Mouse (Mus musculus): ENCODE measurements around the gene Slc25a18.

Gene Slc25a18

DNA sequence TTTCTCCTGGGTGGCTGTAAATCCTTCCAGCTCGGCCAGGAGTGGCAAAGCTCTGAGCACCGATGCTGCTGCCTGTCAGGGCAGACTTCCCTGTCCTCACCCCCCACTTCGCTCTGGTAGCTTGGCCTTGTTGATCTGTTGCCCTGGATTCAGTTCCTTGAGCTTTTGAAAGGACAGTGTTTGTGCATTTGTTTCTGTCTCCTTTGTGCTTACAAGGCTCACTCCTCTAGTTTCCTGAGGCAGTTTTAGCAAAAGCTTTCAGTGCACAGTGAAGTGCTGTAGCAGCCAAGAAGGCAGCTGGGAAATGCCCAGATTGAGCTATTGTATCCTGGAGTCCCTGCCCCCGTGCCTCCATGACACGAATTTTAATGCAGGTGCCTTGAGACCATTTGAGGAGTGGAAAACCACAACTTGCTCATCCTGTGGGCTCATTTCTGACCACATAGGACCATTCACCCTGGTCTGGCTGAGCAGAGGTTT, at the start of gene Slc25a18:
Gene Slc25a18 (plus strand): TSS at position 430 of the 480 bp plus-strand sequence.
- CTCF ChIA-PET, result interaction anchor here in 3 of 4 experiments (0.5 to 1.1 kb wide), 4 partner anchors 20 to 232 kb away, joined by 3 to 4 read pairs (median 3); no protein-coding TSS in a partner anchor

DNA sequence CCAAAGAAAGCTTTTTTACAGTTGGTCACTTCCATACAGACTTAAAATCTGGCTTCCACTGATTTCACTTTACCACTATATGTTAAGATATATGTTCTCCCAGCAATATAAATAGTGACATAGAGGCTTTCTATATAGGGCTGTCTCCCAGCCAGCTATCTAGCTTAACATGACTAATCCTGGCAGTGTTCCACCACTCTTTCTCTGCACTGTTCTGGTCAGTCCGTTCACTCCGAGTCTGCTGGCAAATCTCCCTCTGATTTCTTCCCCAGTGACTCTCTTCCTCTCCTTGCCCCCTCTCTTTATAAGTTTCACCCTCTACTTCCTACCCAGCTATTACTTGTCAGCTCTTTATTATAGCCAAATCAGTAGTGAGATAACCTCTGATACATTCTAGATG, 47.4 kb upstream of the Slc25a18 start:
- ChIA-PET CTCF (interaction anchor here in 3 of 4 experiments (0.6 to 1.2 kb wide), 3 partner anchors 52 to 705 kb away, joined by 3 to 4 read pairs (median 3); no protein-coding TSS in a partner anchor), POLR2A (interaction anchor here in 3 of 4 experiments (0.5 to 1.9 kb wide), 4 partner anchors 10 to 96 kb away, joined by 3 to 4 read pairs (median 4); partner anchors contain the start of gene Atp6v1e1 (in 1 of the 3))

More for the DNA sequence above, at the start of gene Slc25a18:
- POLR2A ChIA-PET, result interaction anchor here (0.5 to 4.9 kb wide), 15 partner anchors 9 to 234 kb away, joined by 3 to 36 read pairs (median 4); partner anchors contain the start of gene Atp6v1e1 (in 1 of the 4)

DNA sequence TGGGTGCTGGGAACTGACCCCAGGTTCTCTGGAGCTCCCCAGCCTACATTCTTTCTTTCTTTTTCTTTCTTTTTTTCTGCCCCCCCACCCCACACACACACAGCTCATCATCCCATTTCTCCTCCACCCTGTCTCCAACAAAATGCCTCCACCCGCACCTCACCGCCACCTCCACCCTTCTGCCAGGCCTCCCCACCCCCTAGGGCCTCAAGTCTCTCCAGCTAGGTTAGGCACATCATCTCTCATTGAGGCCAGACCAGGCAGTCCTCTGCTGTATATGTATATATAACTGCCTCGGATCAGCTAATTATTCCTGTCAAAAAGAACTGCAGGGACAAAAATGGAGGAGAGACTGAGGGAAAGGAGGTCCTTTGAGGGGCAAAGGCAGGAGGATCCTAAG, 37.4 kb upstream of the Slc25a18 start:
- CTCF ChIA-PET, result interaction anchor here in 3 of 4 experiments (0.5 to 2.2 kb wide), 11 partner anchors 19 to 469 kb away, joined by 3 to 13 read pairs (median 6); no protein-coding TSS in a partner anchor
- POLR2A ChIA-PET, result interaction anchor here in 2 of 4 experiments (0.8 to 1.3 kb wide), 3 partner anchors 33 to 194 kb away, joined by 3 read pairs; no protein-coding TSS in a partner anchor

DNA sequence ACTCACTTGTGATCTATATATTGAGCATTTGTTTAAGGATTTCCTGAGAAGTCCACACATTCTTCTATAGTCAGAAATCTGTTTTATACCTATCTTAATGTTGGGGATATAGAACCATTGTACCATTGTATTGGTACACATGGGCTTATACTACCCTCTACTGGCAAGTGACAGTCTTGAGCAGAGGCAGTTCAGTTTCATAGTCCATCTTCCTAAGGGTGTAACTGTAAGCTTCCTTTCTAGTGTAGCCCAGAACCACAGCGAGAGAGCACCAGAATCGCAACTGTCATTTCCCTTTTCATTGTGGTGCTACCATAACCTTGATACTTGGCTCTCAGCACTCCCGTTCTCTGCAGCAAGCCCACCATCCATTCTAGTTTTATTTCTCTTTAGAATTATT, 36.8 kb upstream of the Slc25a18 start:
- CTCF ChIA-PET, result interaction anchor here in 3 of 4 experiments (0.5 to 2.2 kb wide), 9 partner anchors 84 to 469 kb away, joined by 3 to 13 read pairs (median 6); no protein-coding TSS in a partner anchor
- POLR2A ChIA-PET, result no interaction called here

DNA sequence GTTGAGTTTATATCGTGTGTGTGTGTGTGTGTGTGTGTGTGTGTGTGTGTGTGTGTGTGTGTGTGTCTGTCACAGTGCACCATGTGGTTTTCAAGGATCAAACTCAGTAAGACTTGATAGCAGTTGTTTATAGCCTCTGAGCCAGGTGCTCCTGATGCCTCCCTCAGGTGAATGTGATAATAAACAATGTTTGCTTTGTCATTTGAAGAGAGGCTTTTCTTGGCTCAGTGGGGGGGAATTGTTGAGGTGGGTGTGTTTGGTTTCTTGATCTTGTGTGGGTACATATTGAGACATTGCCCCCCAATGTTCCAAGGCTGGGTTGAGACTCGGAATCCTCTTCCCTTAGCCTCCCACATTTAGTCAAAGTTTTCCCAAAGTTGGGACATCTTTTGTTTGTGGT, 30.2 kb upstream of the Slc25a18 start:
- ChIA-PET POLR2A (interaction anchor here in 2 of 4 experiments (0.7 to 2.0 kb wide), 5 partner anchors 11 to 249 kb away, joined by 3 to 4 read pairs (median 4); partner anchors contain the start of gene Tmem121b (in 1 of the 2)), CTCF (interaction anchor here in 2 of 4 experiments (0.7 to 2.1 kb wide), 2 partner anchors 27 to 261 kb away, joined by 3 to 6 read pairs; no protein-coding TSS in a partner anchor)

DNA sequence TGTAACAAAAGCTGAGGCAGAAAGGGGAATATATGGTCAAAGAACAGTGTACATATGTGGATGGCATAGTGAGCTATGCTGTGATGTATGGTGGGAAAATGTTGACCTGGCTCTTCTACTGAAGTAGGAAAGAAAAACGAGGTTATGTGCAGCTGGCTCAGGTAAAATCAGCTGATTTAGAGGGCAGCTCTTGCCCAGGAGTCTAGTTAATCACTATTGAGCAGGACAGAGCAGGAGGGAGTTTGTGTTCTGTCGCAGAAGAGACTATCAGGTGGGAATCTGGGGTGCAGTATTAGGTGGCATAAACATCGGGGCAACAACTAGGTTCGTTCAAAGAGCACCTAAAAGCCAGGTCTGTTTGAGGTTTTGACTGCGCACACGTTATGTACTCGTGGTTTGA, 29.1 kb upstream of the Slc25a18 start:
- CTCF ChIA-PET, result interaction anchor here in 2 of 4 experiments (1.1 to 2.1 kb wide), 2 partner anchors 204 to 262 kb away, joined by 3 to 6 read pairs; no protein-coding TSS in a partner anchor
- POLR2A ChIA-PET, result interaction anchor here in 2 of 4 experiments (0.8 to 2.0 kb wide), 9 partner anchors 11 to 251 kb away, joined by 3 to 10 read pairs (median 4); partner anchors contain the start of gene Tmem121b (in 1 of the 2)

DNA sequence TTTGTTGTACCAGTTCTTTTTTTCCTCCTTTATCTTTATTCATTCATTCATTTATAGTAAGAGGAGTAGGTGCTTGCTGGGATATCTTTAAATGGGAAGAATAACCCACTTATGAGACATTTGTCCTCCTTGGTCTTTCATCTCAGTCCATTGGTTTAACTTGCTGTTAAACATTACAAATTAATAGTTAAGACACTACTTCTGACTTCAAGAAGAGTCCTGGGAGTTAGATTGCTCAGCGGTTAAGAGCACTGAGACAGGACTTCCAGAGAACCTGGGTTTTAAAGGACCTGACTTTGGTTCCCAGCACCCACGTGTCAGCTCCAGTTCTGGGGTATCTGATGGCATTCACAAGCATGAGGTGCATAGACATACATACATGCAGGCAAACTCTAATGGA, 27.0 kb upstream of the Slc25a18 start:
- POLR2A ChIA-PET, result interaction anchor here in 1 of 4 experiments (0.6 to 1.4 kb wide), 2 partner anchors 12 to 50 kb away, joined by 3 read pairs; no protein-coding TSS in a partner anchor

DNA sequence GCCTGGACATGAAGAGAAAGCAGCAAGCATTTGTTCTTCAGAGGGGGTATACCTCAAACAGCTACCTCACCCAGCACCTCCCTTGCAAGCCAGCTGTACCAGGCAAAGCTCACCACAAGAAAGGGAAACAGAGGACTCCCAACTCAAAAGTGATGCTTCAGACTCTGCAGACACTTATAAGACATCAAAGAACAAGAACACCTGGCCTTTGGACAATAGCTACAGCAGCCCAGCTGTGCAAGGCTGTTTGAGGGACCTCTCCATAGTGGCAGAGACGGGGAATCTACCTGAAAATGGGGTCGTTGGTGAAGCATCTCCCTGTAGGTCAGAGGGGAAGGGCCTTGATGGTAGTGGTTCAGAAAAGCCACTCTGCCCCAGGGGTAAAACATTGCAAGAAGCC, 12.2 kb upstream of the Slc25a18 start:
- CTCF ChIA-PET, result interaction anchor here in 1 of 4 experiments (0.5 kb wide), 1 partner anchor 1831 kb away, joined by 4 read pairs; no protein-coding TSS in a partner anchor
- POLR2A ChIA-PET, result no interaction called here

More for the DNA sequence above, 27.0 kb upstream of the Slc25a18 start:
- CTCF ChIA-PET, result no interaction called here

DNA sequence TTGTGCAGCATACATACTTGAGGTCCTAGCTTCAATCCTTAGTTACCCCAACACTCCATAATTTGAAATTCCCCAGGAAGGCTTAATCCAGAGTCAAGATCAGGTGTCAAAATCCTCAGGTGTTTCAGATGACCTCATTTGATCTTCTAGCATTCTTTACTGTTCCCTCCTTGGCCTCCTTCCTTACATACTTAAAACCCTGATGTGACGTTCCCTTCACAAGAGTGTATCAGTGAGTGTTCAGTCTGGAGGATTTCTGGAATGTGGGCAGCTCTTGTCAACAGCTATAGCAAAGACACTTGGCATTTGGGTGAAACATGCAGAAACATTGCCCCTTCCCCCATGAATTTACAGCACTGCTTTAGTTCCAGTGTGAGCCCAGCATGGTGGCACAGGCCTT, 3.4 kb upstream of the Slc25a18 start:
- ChIA-PET CTCF (no interaction called here), POLR2A (interaction anchor here in 1 of 4 experiments (0.8 to 4.9 kb wide), 5 partner anchors 11 to 188 kb away, joined by 3 to 36 read pairs (median 7); no protein-coding TSS in a partner anchor)

DNA sequence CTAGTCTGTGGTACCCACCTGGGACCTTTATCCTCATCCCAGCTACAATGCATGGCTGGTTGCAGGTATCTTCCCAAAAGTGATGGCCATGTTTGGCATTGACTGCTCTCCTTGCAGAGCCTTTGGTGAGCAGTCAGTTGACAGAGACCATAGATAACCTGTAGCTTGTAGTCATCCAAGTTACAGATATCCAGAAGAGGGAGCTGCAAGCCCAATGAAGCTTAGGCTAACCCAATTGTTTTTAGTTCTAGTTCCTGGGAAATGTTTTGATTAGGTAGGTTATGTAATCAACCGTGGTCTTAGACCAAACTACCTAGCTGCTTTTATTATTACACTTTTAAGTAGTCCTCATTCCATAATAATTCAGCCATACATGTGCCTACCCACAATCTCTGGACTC, 2.0 kb upstream of the Slc25a18 start:
- ChIA-PET POLR2A (interaction anchor here in 2 of 4 experiments (0.5 to 4.9 kb wide), 8 partner anchors 9 to 632 kb away, joined by 3 to 36 read pairs (median 4); no protein-coding TSS in a partner anchor), CTCF (interaction anchor here in 2 of 4 experiments (1.1 to 1.2 kb wide), 2 partner anchors 9 to 10 kb away, joined by 3 to 4 read pairs; no protein-coding TSS in a partner anchor)

DNA sequence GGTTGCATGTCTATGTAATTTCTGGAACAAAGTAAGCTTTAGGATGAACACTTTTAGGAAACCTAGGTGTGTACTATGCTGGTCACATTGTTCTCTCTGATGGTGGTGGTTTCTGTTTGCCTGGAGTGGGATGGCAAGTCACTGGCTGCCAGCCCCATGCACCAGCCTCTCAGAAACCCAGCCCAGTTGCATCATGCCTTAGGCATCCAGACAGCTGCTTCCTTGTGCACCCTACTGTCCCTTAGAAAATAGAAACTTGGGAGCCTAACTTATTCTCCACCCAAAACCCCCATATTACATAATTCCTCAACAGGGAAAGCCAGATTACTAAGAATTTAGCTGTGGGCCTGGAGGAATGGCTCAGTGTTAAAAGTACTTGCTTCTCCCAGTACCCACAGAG, 1.4 kb upstream of the Slc25a18 start:
- ChIA-PET CTCF (interaction anchor here in 3 of 4 experiments (0.6 to 1.2 kb wide), 3 partner anchors 8 to 193 kb away, joined by 3 to 4 read pairs (median 4); no protein-coding TSS in a partner anchor), POLR2A (interaction anchor here in 3 of 4 experiments (0.5 to 4.9 kb wide), 10 partner anchors 13 to 422 kb away, joined by 3 to 36 read pairs (median 4); partner anchors contain the start of gene Atp6v1e1 (in 1 of the 3))

DNA sequence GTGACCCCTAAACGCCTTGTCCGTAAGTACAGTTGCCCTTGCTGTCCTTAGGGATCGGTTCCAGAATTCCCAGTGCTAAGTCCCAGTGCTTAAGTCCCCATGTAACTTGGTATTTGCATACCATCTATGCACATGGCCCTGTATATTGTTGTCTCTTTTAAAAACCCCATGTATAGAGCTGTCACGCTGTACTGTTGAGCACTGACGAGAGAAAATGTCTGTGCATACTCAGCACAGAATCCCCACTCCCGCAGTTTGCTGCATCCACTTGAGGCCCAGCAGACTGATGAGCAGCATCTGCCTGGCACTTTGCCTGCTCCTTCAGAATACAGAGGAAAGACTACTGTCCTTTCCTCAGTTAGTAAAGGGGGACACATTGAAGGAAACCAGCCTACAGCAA, 385 bp downstream of the Slc25a18 start:
- CTCF ChIA-PET, result interaction anchor here in 2 of 4 experiments (1.0 to 1.1 kb wide), 2 partner anchors 19 to 232 kb away, joined by 3 to 4 read pairs; no protein-coding TSS in a partner anchor
- POLR2A ChIA-PET, result interaction anchor here (0.9 to 1.7 kb wide), 11 partner anchors 8 to 49 kb away, joined by 3 to 8 read pairs (median 4); partner anchors contain the start of gene Atp6v1e1 (in 1 of the 4)

DNA sequence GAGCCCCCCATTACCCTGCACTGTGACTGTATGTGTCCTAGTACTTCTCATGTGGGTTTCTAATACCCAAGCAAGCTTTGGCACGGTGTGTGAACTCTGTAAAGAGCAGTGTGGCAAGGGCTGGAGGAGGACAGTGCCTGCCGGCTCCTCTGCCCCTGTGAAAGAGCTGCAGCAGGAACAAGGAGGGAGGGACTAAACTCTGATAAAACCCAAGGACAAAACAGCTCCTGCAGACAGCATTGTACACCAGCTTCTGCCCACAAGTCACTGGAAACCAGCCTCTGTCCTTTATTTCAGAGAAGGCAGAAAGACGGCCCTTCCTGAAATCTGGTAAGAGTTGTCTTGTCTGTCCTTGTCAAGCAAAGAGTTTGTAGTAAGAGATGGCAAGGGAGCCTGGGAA, 2.9 kb downstream of the Slc25a18 start:
- CTCF ChIA-PET, result no interaction called here
- POLR2A ChIA-PET, result interaction anchor here in 2 of 4 experiments (1.1 kb wide), 2 partner anchors 14 to 100 kb away, joined by 3 read pairs; no protein-coding TSS in a partner anchor

DNA sequence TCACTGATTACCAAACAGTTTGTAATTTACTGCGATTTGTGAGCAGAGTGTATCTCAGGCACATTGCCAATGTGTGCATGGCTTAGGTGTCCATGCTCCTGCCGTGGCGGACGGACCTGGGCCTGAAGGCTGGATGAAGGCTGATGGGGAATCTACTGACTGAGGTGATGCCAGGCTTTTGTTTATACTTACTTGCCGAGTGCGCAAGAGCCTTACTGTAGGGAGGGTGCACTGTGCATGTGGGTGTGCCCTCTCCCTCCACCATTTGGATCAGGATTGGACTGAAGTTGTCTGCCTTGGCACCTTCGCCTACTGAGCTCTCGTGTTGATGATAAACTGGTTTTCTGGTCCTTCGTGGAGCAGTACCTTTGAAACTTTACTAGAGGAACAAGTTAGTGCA, 4.2 kb downstream of the Slc25a18 start:
- ChIA-PET CTCF (interaction anchor here in 1 of 4 experiments (0.6 kb wide), 2 partner anchors 52 to 369 kb away, joined by 3 read pairs; no protein-coding TSS in a partner anchor), POLR2A (interaction anchor here in 3 of 4 experiments (0.6 to 1.8 kb wide), 6 partner anchors 10 to 111 kb away, joined by 3 to 5 read pairs (median 3); partner anchors contain the start of genes Atp6v1e1 (in 1 of the 3) and Cecr2 (in 1 of the 3))

DNA sequence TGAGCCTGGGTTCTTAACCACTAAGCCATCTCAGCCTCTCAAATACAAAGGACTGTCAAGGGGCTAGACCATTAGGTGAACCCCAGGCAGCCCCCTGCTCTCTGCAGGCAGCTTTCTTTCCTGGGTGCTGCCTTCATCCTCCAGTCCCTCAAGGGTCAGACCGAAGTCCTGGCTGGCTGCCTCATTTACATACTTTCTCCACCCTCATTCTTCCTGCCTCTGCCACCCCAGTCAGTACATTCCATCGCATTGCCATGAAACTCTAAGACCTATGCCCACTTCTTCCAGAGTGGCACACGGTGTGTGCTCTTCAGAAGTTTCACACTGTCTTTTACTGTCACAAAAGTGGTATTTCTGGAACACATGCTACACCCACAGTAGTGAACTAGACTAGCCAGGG, 4.8 kb downstream of the Slc25a18 start:
- ChIA-PET POLR2A (interaction anchor here in 3 of 4 experiments (0.6 to 1.8 kb wide), 5 partner anchors 14 to 112 kb away, joined by 3 to 5 read pairs (median 3); partner anchors contain the start of genes Atp6v1e1 (in 1 of the 3) and Cecr2 (in 1 of the 3)), CTCF (interaction anchor here in 1 of 4 experiments (0.6 kb wide), 1 partner anchor 369 kb away, joined by 3 read pairs; no protein-coding TSS in a partner anchor)

DNA sequence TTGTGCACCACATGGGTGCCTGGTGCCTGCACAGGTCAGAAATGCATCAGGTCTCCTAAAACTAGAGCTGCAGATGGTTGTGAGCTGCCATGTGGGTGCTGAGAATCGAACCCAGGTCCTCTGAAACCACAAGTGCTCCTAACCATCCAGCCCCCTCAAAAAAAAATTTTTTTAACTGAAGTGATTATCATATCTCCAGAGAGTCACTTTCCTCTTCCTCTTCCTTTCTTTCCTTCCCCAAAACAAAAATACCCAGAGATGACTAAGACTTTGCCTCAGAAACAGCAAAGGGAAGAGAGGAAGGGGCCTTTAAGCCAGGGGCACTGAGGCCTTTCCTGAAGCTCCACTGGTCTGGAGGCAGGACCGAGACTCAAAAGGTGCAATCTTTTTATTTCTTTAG, 9.6 kb downstream of the Slc25a18 start:
- ChIA-PET POLR2A (interaction anchor here in 1 of 4 experiments (0.7 to 2.1 kb wide), 3 partner anchors 8 to 1523 kb away, joined by 3 to 5 read pairs (median 3); no protein-coding TSS in a partner anchor), CTCF (interaction anchor here in 1 of 4 experiments (0.6 kb wide), 1 partner anchor 1307 kb away, joined by 4 read pairs; no protein-coding TSS in a partner anchor)

DNA sequence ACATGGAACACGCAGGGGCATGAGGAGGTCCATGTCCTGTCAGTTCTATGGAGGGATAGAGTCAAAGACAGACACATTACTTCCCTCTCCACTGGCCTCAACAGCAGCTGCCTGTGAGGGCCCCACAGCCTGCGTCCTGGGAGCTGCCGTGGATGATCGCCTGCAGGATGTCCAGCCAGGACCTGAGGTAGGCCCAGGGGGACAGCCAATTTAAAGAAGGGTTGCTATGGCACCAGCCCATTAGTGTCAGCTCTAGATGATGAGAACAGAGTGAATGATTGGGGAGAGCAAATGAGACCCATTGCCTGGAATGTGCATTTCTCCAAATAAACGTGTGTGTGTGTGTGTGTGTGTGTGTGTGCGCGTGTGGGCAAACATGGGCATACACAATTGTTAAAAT, 11.0 kb downstream of the Slc25a18 start:
- CTCF ChIA-PET, result interaction anchor here in 1 of 4 experiments (0.6 kb wide), 1 partner anchor 178 kb away, joined by 3 read pairs; no protein-coding TSS in a partner anchor
- POLR2A ChIA-PET, result interaction anchor here in 3 of 4 experiments (0.7 to 5.7 kb wide), 4 partner anchors 11 to 249 kb away, joined by 3 to 36 read pairs (median 14); partner anchors contain the start of genes Slc25a18 (in 2 of the 3) and Atp6v1e1 (in 1 of the 3)

DNA sequence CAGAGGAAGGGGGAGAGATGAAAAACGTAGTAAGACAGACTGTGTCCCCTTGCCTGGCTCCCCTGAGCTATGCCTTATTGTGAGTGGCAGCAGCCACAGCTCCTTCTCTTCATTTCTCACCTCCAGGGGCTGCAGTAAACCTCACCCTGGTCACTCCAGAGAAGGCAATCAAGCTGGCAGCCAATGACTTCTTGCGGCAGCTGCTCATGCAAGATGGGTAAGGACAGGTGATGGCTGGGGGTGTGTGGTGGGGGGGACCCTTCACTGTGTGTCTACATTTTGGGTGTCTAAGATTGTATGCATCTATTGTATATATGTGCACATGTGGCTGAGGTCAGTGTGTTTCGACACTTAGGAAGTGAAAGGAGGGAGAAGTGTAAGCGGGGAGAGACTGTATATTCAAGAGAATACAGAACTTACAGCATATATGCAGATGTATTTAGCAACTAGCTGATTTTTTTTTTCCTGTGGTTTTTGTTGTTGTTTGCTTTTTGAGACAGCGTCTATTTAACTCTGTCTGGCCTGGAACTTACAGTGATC, 14.8 kb downstream of the Slc25a18 start:
- POLR2A ChIA-PET, result interaction anchor here in 2 of 4 experiments (0.5 to 5.7 kb wide), 12 partner anchors 8 to 45 kb away, joined by 3 to 36 read pairs (median 4); partner anchors contain the start of genes Atp6v1e1 (in 2 of the 2) and Slc25a18 (in 1 of the 2)
- CTCF ChIA-PET, result no interaction called here

Measured in embryonic stem cell, embryonic (primary cell).